Mouse (Mus musculus): Measurements from ENCODE around the gene Pbx4.
A peak's percentile ranks its signal among the peaks of the same experiment; 100 is the strongest.

The Pbx4 gene

GRCm38 (mm10) chr8:69832298-69832853 lies at the start of gene Pbx4:
Pbx4 (plus strand) TSS chr8:69832491.
- peak; percentile 83 for DNase-seq

DNA sequence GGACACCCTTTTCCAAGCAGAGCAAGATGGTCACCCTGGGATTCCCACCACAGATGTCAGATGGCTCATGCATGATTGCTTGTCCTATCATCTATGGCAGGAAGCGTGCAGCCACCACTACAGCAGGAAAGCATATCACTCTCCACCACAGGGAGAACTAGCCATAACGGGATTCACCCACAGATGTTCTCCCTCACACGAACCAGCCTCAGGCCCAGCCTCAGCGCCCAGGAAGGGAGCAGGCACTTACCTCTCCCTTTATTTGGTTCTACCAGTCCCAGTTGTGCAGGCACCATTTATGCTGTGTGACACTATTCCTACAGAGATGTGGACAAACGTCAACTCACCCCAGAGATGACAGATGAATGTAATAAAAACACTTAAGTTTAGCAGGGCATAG lies 43.2 kb upstream of the Pbx4 start:
- DNase-seq: peak; percentile 5

- DNase-seq: peak; percentile 16
Observed at GRCm38 (mm10) chr8:69789731-69790130, 42.6 kb upstream of the Pbx4 start.

- no peak for DNase-seq
Observed at GRCm38 (mm10) chr8:69790364-69790763, 41.9 kb upstream of the Pbx4 start.

DNA sequence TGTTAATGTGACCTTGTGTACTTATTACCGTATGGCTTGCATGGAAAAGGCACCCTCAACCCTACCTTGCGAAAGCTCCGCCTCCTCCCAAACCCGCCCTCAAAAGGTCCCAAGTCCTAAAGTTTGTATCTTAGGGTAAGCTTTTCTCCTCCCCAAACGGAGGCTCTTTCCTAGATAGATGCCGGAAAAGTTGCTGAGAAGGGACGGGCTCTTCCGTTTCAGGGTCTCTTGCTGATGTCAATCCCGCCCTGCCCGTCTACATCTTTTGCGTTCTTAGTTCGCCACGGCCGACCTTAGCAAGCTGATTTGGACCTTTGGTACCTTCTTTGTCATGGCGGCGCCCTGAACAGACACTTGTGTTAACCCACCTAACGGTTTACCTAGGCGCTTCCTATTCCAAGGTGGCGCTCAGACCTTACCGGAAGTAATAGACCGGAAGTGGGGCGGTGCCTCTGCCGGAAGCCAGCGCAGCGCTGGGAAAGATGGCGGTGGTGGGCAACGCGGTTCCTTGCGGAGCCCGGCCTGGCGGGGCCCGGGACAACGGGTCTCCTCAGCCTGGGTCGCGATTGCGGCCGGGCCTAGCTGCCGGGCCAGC lies 41.4 kb upstream of the Pbx4 start, which contains the start of the genes Atp13a1 and Zfp866:
Gene Atp13a1, plus strand, starts transcription at position 391 of the 595 bp plus-strand sequence.
Gene Zfp866, minus strand, starts transcription at position 406 of the 595 bp plus-strand sequence.
- peak; percentile 90 for DNase-seq

DNA sequence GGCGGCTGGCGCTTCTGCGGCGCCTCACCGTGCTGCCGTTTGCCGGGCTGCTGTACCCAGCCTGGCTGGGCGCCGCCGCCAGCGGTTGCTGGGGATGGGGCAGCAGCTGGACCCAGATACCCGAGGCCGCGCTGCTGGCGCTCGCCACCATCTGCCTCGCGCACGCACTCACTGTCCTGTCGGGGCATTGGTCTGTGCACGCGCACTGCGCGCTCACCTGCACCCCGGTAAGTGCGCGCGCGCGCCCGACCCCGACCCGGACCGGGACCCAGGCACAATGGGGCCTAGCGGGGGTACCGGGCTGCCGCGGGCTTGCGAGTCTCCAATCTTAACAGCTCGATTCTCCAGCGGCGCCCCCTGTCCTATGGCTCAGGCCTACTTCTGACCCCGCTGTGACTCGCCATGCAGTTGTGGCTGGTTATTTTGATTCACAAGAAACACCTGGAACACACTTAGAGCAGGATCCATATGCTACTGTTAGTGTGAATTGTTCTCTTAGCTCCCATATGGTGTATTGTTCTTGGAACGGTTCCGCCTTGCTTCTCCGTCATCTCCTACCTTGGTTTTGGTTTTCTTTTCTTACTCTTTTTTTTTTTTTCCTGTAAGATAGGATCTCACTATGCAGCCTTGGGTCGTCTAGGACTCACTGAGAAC lies 40.7 kb upstream of the Pbx4 start:
- no peak for DNase-seq

- DNase-seq: peak; percentile 2
Observed at GRCm38 (mm10) chr8:69793666-69794065, 38.6 kb upstream of the Pbx4 start.

- peak; percentile 1 for DNase-seq
Observed at GRCm38 (mm10) chr8:69794096-69794495, 38.2 kb upstream of the Pbx4 start.

DNA sequence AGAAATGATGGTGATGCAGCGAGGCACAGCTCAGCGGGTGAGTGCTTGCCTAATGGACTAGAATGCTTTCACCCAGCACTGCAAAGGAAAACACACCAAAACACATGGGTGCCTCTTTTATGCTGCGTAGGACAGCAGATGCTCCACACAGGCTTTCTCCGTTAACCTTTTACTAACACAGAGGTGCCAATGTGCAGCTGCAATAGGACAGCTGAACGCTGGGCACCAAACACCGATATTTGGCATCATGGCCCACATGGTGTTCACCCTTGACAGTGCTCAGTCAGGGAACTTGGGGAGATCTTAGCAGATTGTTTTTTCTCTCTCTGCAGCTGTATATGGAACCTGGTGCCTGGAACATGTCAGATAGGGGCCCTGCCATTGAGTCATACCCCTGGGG lies 37.4 kb upstream of the Pbx4 start:
- DNase-seq: peak; percentile 1

DNA sequence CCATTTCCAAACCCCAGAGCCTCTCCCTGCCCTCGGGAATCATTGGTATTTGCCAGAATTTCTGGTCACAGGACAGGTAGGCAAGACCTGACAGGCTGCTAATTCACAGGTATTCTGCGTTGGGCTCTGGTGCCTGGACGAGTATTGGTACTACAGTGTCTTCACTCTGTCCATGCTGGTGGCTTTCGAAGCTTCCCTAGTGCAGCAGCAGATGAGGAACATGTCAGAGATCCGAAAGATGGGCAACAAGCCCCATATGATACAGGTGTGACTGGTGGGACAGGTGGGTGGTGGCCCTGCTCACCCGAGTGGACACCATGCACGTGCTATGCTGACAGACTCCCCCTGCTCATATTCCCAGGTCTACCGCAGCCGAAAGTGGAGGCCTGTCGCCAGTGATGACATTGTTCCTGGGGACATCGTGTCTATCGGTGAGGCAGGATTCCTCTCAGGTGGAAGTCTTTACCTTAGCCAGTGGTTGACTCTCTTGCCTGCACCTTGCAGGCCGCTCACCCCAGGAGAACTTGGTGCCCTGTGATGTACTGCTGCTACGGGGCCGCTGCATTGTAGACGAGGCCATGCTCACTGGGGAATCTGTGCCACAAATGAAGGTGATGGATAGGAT lies 35.5 kb upstream of the Pbx4 start:
- peak; percentile 1 for DNase-seq

DNA sequence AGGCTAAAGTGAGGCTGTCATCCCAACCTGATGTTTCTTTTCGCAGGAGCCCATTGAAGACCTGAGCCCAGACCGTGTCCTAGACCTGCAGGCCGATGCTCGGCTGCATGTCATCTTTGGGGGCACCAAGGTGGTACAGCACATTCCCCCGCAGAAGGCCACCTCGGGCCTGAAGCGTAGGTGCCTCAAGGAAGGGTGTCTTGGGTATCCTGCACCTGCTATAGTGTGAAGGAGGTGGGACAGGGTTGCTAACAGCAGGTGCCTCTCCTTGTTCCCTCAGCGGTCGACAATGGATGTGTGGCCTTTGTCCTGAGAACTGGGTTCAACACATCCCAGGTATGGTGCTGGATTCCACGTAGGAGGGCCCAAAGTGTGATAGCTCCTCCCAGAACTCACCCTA lies 34.6 kb upstream of the Pbx4 start:
- peak; percentile 1 for DNase-seq

GRCm38 (mm10) chr8:69799261-69799660 lies 33.0 kb upstream of the Pbx4 start:
- DNase-seq: peak; percentile 1

DNA sequence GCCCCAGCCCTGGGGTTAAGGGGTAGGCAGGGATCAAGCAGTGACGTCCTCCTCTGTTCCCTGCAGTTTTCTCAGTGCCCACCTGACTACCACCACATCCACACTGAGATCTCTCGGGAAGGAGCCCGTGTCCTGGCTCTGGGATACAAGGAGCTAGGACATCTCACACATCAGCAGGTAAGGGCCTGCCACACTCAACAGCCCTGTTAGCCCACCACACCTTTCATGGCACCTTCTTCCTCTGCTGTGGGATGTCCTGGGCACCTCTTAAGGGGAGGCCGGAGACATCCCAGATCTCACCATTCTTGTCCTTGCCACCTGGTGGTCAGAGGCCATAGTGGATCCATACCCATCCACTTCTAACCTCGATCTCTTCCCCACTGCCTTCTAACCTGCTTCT lies 32.3 kb upstream of the Pbx4 start:
- peak; percentile 1 for DNase-seq

GRCm38 (mm10) chr8:69801796-69802195 lies 30.5 kb upstream of the Pbx4 start:
- DNase-seq: peak; percentile 1

DNA sequence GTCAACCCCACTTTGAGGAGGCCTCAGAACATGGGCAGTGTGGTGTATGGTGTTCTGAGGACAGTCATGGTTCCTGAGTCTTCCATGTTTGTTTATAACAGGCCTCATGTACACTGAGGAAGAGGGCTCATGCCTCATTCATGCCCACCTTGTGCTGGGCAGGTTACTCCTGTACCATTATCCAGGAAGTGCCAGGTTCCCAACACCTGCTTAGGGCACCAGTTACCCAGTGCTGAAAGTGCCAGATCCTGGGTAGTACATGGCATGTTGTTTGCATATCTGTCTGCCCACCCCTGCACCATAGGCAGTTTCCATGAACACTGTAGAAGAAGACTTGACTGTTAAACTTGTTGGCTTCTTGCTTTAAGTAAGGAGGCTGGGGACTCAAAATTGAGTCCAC lies 30.1 kb upstream of the Pbx4 start:
- DNase-seq: no peak

GRCm38 (mm10) chr8:69803366-69803765 lies 28.9 kb upstream of the Pbx4 start:
- peak; percentile 1 for DNase-seq

- no peak for DNase-seq
Observed at GRCm38 (mm10) chr8:69804537-69804936, 27.8 kb upstream of the Pbx4 start.

DNA sequence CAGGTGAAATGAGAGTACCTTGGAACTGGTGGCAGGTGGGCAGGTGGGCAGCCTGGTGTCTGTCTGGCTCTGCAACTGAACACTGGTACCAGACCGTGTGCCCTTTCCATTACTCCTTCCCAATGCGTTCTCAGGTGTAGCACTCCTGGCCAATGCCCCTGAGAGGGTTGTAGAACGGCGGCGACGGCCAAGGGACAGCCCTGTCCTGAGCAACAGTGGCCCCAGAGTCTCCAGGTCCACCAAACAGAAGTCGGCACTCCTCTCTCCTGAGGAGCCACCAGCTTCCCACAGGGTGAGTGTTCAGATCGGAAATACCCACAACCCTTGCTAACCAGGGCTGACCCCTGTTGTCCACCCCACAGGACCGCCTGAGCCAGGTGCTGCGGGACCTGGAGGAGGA lies 27.2 kb upstream of the Pbx4 start:
- peak; percentile 1 for DNase-seq

DNA sequence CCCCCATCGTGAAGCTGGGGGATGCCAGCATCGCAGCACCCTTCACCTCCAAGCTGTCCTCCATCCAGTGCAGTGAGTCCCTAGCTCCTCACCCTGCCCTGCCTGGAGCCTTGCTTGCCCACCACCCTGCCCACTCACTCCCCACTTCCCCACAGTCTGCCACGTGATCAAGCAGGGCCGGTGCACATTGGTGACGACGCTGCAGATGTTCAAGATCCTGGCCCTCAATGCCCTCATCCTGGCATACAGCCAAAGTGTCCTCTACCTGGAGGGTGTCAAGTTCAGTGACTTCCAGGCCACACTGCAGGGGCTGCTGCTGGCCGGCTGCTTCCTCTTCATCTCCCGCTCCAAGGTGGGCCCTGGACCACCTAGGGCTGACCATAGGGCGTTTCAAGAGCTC lies 26.8 kb upstream of the Pbx4 start:
- peak; percentile 2 for DNase-seq

DNA sequence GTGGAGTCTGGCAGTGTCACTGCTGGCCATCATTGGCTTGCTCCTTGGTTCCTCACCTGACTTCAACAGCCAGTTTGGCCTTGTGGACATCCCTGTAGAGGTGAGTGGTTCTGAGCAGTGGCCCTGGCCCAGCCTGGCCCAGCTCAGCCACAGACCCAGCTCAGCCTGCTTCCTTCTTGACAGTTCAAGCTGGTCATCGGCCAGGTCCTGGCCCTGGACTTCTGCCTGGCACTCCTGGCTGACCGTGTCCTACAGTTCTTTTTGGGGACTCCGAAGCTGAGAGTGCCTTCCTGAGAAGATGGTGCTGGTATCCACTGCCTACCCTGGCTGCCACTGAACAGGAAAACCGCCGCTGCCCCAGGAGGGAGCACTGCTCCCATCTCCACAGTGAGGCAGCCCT lies 25.1 kb upstream of the Pbx4 start:
- no peak for DNase-seq

GRCm38 (mm10) chr8:69808094-69808863 lies 24.0 kb upstream of the Pbx4 start, which contains the start of gene Gmip:
Gmip (plus strand) TSS chr8:69808679.
- peak; percentile 74 for DNase-seq

- no peak for DNase-seq
Observed at GRCm38 (mm10) chr8:69808864-69809403, 23.4 kb upstream of the Pbx4 start.

DNA sequence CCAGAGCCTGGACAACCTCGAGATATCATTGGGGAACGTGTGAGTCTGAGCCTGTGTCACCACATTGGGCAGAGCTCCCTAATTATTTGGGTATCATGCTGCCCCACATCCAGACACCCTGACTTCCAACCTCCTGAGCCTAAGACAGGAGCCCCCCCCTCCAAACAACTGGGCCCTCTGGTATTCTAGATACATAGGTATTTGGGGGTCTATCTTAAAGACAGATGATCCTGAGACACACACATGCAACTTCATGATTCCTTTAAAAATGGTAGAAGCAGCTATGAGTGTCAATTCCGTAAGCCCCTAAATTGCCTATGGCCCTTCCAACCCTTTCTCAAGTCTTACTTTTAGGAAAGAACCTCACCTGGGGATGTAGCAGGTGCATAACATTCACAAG lies 22.5 kb upstream of the Pbx4 start:
- DNase-seq: no peak

Measured in kidney, adult 11 months (tissue).